Mouse (Mus musculus): Measurements from ENCODE around the gene Chd2.

GRCm38 (mm10) chr7:73398806-73399442, 142.7 kb downstream of the Chd2 start:
- TF ChIP-seq CTCF (IDR thresholded peaks at IDR 0.05; ENCODE audit: borderline replicate concordance, insufficient read depth, low read length) (no peak), POLR2A (IDR thresholded peaks at IDR 0.05; ENCODE audit: low read depth, low read length) (no peak)

Measured in embryonic fibroblast, embryonic 13.5 days (primary cell).